Mouse (Mus musculus) heart, postnatal 25 days (tissue): ENCODE measurements at regions not wholly inside any gene's neighbourhood (a gene's known extent, or its start where the extent isn't known, plus 50 kb on each side); places are given as distances from the start of the nearest gene placed in this dataset.

Source experiments
- DNase-seq: peaks from one replicate; pipeline ENCODE4 v3.0.0; 2022; ENCODE audit warnings: low spot score
- intact Hi-C: fragments of 180-260 bp; cut with DNase I; formaldehyde crosslinking; loops from one replicate; pipeline ENCODE4 v1.15.1; 2025

- no peak for DNase-seq
- intact Hi-C loops, result no loop called here
These were observed 527.5 kb upstream of the Gm5415 start for GRCm38 (mm10) chr1:33074551-33074950.

DNA sequence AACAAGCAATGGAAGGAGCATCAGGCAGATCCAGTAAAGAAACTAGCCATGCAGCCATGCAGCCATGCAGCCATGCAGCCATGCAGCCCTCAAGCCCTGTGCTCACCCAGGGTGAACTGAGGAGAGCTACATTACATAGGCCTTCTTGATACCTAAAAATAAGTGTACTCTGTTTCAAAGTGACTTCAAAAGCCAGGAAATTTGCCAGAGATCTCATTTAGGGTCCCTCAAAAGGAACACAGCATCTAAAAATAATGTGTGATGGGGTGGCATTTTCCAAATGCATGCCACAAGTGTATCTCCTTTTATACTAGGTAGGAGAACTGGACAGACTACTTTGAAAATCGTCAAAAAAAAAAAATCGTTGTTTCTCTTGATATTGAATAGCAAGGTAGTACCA, 510.9 kb upstream of the Gm5415 start:
- peak; percentile 1 for DNase-seq
- intact Hi-C loops, result no loop called here

- DNase-seq, result no peak
- intact Hi-C loops, result no loop called here
These were observed 497.3 kb upstream of the Gm5415 start for GRCm38 (mm10) chr1:33044388-33044787.

- intact Hi-C loops, result no loop called here
These were observed 495.3 kb upstream of the Gm5415 start for GRCm38 (mm10) chr1:33042424-33042823.

GRCm38 (mm10) chr1:33040740-33041139, 493.6 kb upstream of the Gm5415 start:
- intact Hi-C loops, result no loop called here
- DNase-seq, result no peak

More at GRCm38 (mm10) chr1:33042424-33042823, 495.3 kb upstream of the Gm5415 start:
- DNase-seq, result no peak

DNA sequence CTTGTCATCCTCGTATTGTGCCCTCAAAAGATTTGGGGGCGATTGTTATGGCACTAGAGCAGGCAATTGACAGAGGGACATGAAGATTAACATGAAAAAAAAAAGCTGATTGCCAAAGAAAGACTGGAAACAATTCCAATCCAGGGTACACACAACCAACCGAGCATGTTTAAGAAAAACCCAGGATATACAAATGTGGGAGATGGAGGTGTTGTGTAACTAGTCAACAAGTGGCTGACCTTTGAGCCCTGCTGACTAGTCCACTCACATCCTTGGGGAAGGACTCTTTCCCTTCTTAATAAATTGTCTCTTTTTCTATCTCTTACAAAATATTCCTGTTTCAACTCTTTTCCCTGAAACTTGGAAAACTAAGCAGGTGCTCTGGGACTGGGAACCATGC, 484.9 kb upstream of the Gm5415 start:
- intact Hi-C loops, result no loop called here
- no peak for DNase-seq

DNA sequence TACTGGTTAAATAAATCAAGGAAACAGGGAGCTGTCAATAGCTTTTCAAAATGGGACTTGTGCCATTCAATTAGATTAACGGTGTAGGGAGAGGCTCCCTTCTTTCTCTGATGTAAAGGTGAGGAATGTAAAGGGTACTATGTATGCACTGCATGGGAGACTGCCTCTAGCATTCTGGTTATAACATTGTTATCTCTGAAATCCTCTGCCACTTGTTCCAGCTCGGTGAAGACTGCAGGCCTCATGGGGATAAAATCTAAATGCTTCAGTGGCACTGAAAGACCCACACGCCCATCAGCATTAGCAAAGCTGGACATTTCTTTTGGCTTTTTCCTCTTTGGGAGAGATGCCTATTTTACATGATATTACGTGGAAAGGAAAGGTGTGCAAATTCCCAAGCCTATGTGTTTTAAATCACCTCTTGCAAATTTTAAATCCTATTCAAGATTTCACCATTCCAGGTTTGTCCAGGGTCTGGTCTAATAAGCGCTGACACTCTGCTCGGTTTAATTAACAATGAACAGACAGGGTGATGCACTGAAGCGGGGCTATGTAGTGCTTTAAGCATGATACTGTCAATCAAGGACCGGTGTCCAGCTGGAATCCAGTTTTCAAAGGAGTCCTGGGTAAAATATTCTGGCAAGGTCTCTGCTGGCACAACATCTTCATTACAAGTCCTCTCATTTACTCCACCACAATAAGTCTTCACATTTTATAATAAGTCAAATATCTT, 479.8 kb upstream of the Gm5415 start:
- intact Hi-C loops, result no loop called here
- no peak for DNase-seq

- DNase-seq, result no peak
- intact Hi-C loops, result no loop called here
These were observed 478.3 kb upstream of the Gm5415 start for GRCm38 (mm10) chr1:33025379-33025778.

GRCm38 (mm10) chr1:33022852-33023251, 475.8 kb upstream of the Gm5415 start:
- no peak for DNase-seq
- intact Hi-C loops, result no loop called here

DNA sequence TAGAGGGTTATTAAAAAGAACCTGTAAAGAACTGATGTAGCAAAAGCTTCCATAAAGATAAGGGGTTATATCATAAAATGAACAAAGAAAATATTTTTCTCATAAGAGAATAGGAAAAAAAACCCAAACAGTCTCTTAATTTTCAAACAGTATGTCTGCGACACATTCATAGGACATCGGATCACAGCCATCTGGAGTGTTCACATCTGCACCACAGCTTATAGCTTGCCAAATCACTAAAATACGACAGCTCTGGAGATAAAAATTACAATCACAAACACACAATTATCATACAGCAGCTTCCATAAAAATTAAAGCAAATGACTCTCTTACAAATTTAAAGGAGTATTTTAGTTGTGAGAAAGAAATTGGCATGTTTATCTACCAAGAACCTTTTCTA, 456.9 kb upstream of the Gm5415 start:
- intact Hi-C loops, result no loop called here
- no peak for DNase-seq

GRCm38 (mm10) chr1:32964957-32965356, 417.9 kb upstream of the Gm5415 start:
- DNase-seq, result no peak
- intact Hi-C loops, result no loop called here

- DNase-seq, result no peak
- intact Hi-C loops, result no loop called here
These were observed 412.2 kb upstream of the Gm5415 start for GRCm38 (mm10) chr1:32959316-32959715.

DNA sequence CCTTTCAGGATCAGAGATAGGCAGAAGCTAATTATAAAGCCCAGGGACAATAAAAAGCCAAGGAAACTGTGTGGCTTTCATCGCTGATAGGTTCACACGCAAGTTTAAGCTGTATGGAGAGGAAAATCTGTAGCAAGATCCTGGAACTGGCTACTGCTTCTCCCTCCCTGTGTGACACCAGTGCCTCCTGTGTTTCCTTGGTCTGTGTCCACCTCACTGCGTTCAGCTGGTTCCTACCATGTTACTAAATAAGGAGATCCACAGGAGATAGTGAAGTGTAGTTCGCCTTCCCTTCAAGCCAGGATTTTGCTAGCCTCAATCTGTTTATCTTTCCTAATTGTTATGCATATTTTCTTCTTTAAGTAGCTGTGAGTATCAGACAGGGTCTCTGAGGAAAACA, 399.2 kb upstream of the Gm5415 start:
- intact Hi-C loops, result no loop called here
- DNase-seq, result no peak

DNA sequence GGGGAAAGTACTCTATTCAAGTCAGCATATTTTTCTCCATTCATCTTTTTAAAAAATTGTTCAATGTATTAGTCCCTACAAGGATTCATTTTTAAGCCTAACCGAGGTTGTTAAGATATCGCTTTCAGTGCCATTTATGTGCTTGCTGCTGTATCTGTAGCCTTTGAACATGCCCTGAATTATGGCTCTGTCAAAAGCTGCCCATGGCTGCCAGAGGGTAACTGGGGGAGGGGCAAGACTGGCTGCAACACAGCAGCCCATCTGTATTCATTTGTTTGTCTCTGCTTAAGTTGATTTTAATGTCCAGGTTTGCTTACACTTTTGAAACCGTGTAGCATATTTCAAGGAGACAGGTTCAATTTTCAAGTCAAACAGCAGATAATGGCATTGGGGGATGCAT, 383.3 kb upstream of the Gm5415 start:
- DNase-seq, result no peak
- intact Hi-C loops, result no loop called here

DNA sequence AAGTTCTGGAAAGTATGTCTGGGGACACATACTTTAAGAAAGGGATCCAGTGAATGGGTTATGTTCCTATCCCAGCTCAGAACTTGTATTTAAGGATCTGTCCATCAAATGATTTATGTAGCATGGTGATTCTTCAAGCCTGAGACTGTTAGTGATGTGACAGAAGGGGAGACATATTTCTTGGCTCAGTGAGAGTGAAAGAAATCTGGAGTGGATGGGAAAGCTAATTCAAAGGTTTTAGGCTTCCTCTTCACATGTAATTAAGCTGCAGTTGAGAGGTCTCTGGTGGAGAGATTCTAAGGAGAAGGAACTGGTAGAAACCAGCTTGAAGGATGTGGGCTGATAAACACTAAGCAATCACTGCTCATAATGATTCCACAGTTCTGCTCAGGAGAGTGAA, 355.3 kb upstream of the Gm5415 start:
- intact Hi-C loops, result no loop called here
- no peak for DNase-seq

GRCm38 (mm10) chr1:32887728-32888127, 340.6 kb upstream of the Gm5415 start:
- intact Hi-C loops, result no loop called here

GRCm38 (mm10) chr1:32872920-32873319, 325.8 kb upstream of the Gm5415 start:
- no peak for DNase-seq

More at GRCm38 (mm10) chr1:32887728-32888127, 340.6 kb upstream of the Gm5415 start:
- DNase-seq, result no peak

DNA sequence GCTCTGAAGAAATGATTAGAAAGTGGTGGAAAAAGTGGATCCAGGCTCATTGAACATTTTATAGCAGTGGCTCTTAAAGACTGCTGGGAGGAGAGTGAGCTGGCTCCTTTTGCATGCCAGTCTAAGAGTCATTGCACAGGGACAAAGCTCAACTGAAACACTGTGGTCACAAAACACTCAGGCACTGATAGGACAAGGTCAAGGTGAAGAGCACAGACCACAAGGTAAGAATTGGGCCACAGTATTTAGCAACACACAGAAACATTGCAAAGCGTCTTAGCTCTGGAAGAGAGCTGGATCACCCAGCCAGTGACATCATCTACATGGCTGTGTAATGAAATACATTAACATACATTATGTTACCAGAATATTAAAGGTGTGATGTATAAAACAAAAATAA, 319.0 kb upstream of the Gm5415 start:
- intact Hi-C loops, result no loop called here
- DNase-seq, result no peak

More at GRCm38 (mm10) chr1:32872920-32873319, 325.8 kb upstream of the Gm5415 start:
- intact Hi-C loops, result no loop called here

DNA sequence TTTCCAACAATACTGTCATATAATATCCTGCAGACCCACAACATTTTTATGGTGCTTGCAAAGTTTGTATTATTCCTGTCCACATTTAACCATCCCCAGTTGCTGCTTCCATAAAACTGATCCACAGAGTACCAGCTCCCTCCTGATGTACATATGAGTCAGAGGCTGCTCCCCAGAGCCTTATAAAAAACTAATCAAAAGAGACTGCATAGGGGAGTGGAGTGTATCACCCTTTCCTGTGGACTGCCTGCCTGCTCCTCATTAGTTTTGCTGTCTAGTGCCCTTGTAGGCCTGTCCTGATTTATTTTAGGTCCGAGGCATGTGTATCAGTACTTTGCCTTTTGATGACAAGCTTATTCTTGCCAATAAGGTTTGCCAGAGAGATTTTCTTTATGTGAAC, 310.9 kb upstream of the Gm5415 start:
- no peak for DNase-seq
- intact Hi-C loops, result no loop called here
